Mouse (Mus musculus) layer of hippocampus, postnatal 14 days (tissue): ENCODE data around the gene Eml1. TPM values are rescaled to one million over a fixed set of nuclear protein-coding genes. Genes with fewer than 3 reads are reported as not detected.

ENCODE experiments used
- DNase-seq, 2 experiments: peaks; one replicate each; pipeline ENCODE4 v3.0.0; 2021 to 2022; ENCODE audit warnings: low spot score in 2 of 2, mixed read lengths in 1 of 2
- total RNA-seq, 2 experiments: library from RNA; stranded (reverse); gene quantifications; 2 replicates each; pipeline ENCODE4 v1.2.3; 2021

The Eml1 gene
- total RNA-seq, 2 experiments from 2014 or later: 55.0 to 55.4 TPM

- no peak for DNase-seq
Measured at GRCm38 (mm10) chr12:108372241-108372640, 1.5 kb downstream of the Eml1 start.

DNA sequence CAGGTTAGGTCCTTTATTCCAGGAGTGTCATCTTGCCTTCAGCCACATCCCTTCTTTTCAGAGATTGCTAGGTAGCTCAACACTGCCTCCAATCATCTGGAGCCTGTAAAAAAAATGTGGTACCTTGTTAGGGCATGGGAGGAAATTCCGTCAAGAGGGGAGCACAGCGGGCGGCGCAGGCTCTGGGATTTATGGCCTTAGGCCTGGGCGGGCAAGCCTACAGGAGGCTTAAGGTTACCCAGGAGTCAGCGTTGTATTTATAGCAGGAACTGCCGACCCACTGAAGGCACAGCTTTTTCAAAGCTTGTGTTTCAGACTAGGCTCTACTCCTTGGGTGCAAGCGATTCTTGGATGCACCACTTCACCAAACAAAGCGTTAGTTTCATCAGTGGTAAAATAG lies 2.9 kb downstream of the Eml1 start:
- no peak for DNase-seq

- DNase-seq: no peak
Measured at GRCm38 (mm10) chr12:108374689-108375088, 3.9 kb downstream of the Eml1 start.

GRCm38 (mm10) chr12:108378379-108379133 lies 7.8 kb downstream of the Eml1 start:
- peak in 1 of 2 experiments; percentile 52 for DNase-seq

- DNase-seq: no peak
Measured at GRCm38 (mm10) chr12:108386476-108387232, 15.9 kb downstream of the Eml1 start.

GRCm38 (mm10) chr12:108389718-108390117 lies 19.0 kb downstream of the Eml1 start:
- DNase-seq: no peak

- DNase-seq: no peak
Measured at GRCm38 (mm10) chr12:108392254-108393044, 21.7 kb downstream of the Eml1 start.

DNA sequence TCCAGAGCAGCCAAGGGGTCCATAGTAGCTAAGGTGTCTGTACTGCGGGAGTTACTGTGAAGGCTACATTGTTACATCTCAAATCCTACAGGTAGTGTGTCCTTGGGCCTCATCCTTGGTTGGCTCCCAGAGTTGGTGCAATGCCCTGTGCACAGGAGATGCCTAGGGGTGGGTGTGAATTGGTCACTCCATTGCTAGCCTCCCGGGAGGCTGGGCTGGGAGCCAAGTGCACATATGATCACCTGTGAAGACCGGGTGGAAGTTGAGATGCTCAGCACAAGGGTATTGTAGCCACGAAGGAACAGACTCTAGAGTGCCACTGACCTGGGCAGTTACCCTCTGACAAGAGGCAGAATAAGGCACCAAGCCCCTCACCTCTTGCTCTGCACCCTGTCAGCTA lies 22.3 kb downstream of the Eml1 start:
- DNase-seq: no peak

- no peak for DNase-seq
Measured at GRCm38 (mm10) chr12:108393637-108394036, 22.9 kb downstream of the Eml1 start.

DNA sequence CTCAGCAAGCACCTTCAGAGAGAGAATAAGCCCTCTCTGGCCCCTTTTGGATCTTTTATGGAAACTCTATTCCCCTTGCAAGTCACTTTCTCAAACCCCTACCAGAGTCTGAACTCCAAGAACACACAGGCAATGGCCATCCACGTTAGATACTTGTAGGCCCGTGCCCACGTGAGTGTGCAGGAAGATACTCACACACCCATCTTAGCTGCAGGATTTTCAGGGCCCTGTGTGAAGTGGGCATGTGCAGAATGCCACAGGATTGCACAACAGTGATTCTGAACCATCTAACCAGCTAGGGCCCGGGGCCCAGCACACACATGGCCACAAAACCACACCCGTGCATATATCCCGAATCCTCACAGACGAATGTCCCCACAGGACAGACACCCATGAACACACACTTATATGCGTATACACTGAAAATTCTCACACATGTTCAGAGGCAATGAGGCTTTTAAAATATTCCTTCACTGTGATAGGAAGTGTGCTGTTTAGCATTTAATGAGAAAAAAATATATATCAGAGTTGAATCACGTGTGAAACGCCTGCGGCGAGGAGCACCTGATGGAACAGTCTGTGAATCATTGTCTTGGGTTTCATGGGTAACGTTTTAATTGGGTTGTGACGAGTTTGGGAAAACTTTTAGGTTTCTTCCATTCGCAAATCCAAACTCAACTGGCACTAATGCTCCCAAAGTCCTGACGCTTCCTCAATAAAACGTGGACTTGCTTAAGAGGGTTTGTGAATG lies 24.0 kb downstream of the Eml1 start:
- DNase-seq: peak in 1 of 2 experiments; percentile 38

GRCm38 (mm10) chr12:108395285-108395660 lies 24.5 kb downstream of the Eml1 start:
- DNase-seq: no peak

DNA sequence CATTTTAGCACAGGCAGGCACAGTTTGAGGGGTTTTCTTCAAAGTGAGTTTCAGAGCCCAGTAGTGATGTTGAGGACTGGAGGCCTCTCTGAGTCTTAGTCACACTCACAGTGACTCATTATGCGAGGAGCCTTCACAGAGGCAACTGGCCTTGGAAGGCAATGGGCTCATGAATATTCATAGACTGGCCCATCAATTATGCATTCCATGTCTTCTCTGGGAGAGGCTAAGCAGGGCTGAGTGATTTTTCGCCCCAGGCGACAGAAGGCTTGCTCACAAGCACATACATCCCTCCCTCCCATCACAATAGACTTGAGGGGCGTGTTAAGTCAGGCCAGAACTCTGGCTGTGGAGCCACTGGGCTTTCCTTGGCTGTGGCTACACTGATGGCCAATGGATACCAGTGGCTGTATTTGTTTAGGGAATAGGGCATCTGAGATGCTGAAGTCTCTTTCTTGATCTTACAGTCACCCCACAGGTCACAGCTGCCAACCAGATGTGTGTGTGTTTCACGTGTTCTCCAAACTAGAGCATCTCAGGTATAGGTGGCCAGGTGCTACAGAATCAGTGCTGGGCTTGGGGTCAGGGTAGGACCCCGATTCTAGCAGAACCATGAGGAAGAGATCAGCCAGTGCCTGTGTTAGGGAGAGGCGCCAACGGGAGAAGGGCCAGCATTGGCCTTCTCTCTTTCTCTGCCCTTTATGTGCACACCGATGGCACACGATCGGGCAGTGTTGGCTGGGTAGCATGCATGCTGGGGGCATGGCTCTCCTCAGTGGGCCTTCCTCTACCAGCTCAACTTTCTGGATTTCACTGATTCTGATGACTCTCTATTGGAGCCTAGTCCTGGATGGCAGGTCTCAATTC lies 25.6 kb downstream of the Eml1 start:
- DNase-seq: peak; percentile 49 to 74

GRCm38 (mm10) chr12:108398681-108399080 lies 27.9 kb downstream of the Eml1 start:
- DNase-seq: no peak

DNA sequence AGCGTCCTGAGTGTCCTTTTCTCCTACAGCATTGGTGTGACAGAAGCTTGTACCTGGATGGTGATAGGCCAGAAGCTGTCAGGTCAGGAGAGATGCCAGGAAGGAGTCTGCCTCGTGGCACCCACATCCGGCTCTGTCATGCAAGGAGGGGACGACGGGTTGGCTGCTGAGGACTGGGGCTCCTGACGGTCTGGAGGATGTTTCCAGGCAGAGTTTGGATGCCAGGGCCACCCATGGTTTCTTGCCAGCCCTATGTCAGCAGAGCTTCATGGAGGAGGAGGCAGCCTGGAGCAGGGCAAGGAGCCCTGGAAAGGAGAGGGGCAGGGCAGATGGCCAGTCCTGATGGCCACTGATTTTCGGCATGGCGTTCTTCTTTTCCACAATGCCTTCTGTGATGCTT lies 28.4 kb downstream of the Eml1 start:
- DNase-seq: no peak

GRCm38 (mm10) chr12:108400951-108401350 lies 30.2 kb downstream of the Eml1 start:
- DNase-seq: no peak

DNA sequence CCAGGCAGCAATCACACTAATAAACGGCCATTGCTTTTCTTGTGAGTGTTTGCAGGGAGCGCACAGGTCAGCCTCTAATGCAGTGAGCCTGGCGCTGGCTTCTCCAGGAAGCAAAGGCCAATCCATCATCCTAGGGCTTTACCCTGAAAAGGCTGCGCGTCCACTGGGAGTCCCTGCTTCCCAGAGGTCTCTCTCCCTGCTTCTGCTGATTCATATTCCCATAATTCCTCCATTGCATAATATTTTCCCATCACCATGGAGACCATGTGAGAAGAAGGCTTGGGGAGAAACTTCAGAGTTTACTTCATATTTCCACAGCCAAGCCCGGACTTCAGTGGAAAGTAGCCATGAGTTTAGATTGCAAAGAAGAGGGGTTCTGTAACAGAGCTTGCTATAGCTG lies 33.2 kb downstream of the Eml1 start:
- no peak for DNase-seq

GRCm38 (mm10) chr12:108409100-108409499 lies 38.3 kb downstream of the Eml1 start:
- DNase-seq: no peak

- DNase-seq: no peak
Measured at GRCm38 (mm10) chr12:108410416-108411208, 39.9 kb downstream of the Eml1 start.

DNA sequence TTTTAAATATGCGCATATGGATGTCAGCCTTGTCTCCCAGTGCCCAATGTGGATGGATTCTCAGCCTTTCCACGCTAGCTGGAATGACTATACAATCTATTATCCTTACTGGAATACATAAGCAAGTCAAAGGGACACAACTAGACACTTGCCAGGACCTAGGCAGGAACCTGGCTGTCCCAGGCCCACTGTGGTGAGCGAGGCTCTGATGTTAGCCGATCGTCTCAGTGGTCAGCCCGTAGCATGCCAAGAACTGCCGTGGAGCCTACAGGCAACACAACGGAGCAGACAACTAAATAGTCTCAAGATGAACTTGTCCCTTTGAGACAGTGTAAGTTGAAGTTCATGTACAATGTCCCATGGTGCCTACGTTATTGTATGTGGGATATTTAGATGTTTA lies 44.2 kb downstream of the Eml1 start:
- DNase-seq: no peak
